Mouse (Mus musculus) small intestine, adult 2 months (tissue): ENCODE measurements around the gene Ppat. TPM values are rescaled to one million over a fixed set of nuclear protein-coding genes. Genes with fewer than 3 reads are reported as not detected.

Experiments
- H3K27ac ChIP-seq: fragments of 200-500 bp; 2 replicates; pipeline ENCODE4 v1.5.1; 2012; ENCODE audit warnings: low read depth, low read length, control low read depth, inconsistent platforms; ENCODE audit not compliant: insufficient read depth
- H3K27me3 ChIP-seq: fragments of 200-500 bp; 2 replicates; pipeline ENCODE4 v1.6.1; 2012; ENCODE audit warnings: mild to moderate bottlenecking, moderate library complexity, low read length, inconsistent platforms; ENCODE audit not compliant: control insufficient read depth, insufficient read depth
- H3K36me3 ChIP-seq: fragments of 200-500 bp; 2 replicates; pipeline ENCODE4 v1.6.1; 2012; ENCODE audit warnings: mild to moderate bottlenecking, low read length, control low read depth, inconsistent platforms; ENCODE audit not compliant: control insufficient read depth, insufficient read depth
- H3K4me1 ChIP-seq: fragments of 200-500 bp; 2 replicates; pipeline ENCODE4 v1.6.1; 2012; ENCODE audit warnings: low read length, inconsistent platforms, mixed read lengths; ENCODE audit not compliant: control insufficient read depth, insufficient read depth, insufficient read length
- H3K4me3 ChIP-seq: fragments of 200-500 bp; 2 replicates; pipeline ENCODE4 v1.5.1; 2012; ENCODE audit warnings: low read depth, mild to moderate bottlenecking, control low read depth, inconsistent platforms, low read length, moderate library complexity
- CTCF ChIP-seq: fragments of 200-500 bp; IDR thresholded peaks from 2 replicates; pipeline ENCODE4 v1.5.1; 2012; ENCODE audit warnings: low read depth, mild to moderate bottlenecking, control low read depth, inconsistent platforms, low read length, moderate library complexity, mixed read lengths; ENCODE audit not compliant: insufficient replicate concordance, insufficient read length; ENCODE audit errors: extremely low read depth
- POLR2A ChIP-seq: fragments of 200-500 bp; IDR thresholded peaks from 2 replicates; pipeline ENCODE4 v1.6.1; 2012; ENCODE audit warnings: low read depth, mild to moderate bottlenecking, control low read depth, inconsistent platforms, low read length, moderate library complexity
- WGBS: fragments of 180-500 bp; shearing (Covaris S2); methylation state at CpG from one replicate; pipeline ENCODE4 v1.1.7; 2018; 5-methylcytosine and 5-hydroxymethylcytosine counted together
- polyA plus RNA-seq: library from polyadenylated mRNA; depleted of rRNA; stranded (reverse); fragments of >200 nt; gene quantifications from 2 replicates; pipeline ENCODE4 v1.2.3, GENCODE M21; 2012

Gene Ppat
- polyA plus RNA-seq, 1 experiment, result 1.2 TPM

GRCm38 (mm10) chr5:76906155-76906499, 45.3 kb downstream of the Ppat start:
- no peak overlapping the region for H3K27ac ChIP-seq
- TF ChIP-seq CTCF (no peak), POLR2A (no peak)
- no peaks in the 10 kb centered on the region; the same call in 1 of the 2 replicates for H3K4me1 ChIP-seq
- H3K27me3 ChIP-seq, result no peaks in the 10 kb centered on the region
- H3K4me3 ChIP-seq, result no peak overlapping the region; the same call in 1 of the 2 replicates
- H3K36me3 ChIP-seq, result peaks cover 5% of the 10 kb centered on the region; the same call in 1 of the 2 replicates
- WGBS, result 26% methylated on average over 3 of the region's 3 CpGs

- Histone ChIP-seq H3K4me3 (peak within 1 kb of the TSS; percentile 82), H3K36me3 (peaks cover 5% of the 10 kb centered on the region; the same call in 1 of the 2 replicates), H3K27ac (peak within 1 kb of the TSS; percentile 78), H3K27me3 (no peaks in the 10 kb centered on the region), H3K4me1 (no peaks in the 10 kb centered on the region; the same call in 1 of the 2 replicates)
- under 1% methylated on average over 47 of the region's 47 CpGs for WGBS
- TF ChIP-seq POLR2A, result peak; percentile 87
- no peak for TF ChIP-seq CTCF
Measured at GRCm38 (mm10) chr5:76905405-76906154, 45.8 kb downstream of the Ppat start, which contains the start of gene Aasdh. Aasdh (minus strand) TSS chr5:76905514.

- peaks cover 5% of the 10 kb centered on the region; the same call in 1 of the 2 replicates for H3K36me3 ChIP-seq
- H3K4me1 ChIP-seq, result no peaks in the 10 kb centered on the region; the same call in 1 of the 2 replicates
- H3K4me3 ChIP-seq, result peak overlapping the region; percentile 82
- H3K27me3 ChIP-seq, result no peaks in the 10 kb centered on the region
- TF ChIP-seq CTCF, result no peak
- no peak for TF ChIP-seq POLR2A
- WGBS, result under 1% methylated on average over 19 of the region's 19 CpGs
- no peak overlapping the region for H3K27ac ChIP-seq
Measured at GRCm38 (mm10) chr5:76904713-76905404, 46.5 kb downstream of the Ppat start.

GRCm38 (mm10) chr5:76902131-76902530, 49.2 kb downstream of the Ppat start:
- Histone ChIP-seq H3K4me1 (no peaks in the 10 kb centered on the region; the same call in 1 of the 2 replicates), H3K36me3 (peaks cover 5% of the 10 kb centered on the region; the same call in 1 of the 2 replicates), H3K27me3 (no peaks in the 10 kb centered on the region), H3K27ac (no peak overlapping the region), H3K4me3 (no peak overlapping the region)
- TF ChIP-seq POLR2A (no peak), CTCF (no peak)
- 65% methylated on average over 4 of the region's 4 CpGs for WGBS

GRCm38 (mm10) chr5:76893084-76893483, 58.3 kb downstream of the Ppat start:
- 80% methylated on average over 2 of the region's 2 CpGs for WGBS
- H3K36me3 ChIP-seq, result peaks cover 14% of the 10 kb centered on the region
- no peak overlapping the region for H3K4me3 ChIP-seq
- TF ChIP-seq POLR2A, result no peak
- TF ChIP-seq CTCF, result no peak
- no peak overlapping the region for H3K27ac ChIP-seq
- H3K4me1 ChIP-seq, result no peaks in the 10 kb centered on the region
- H3K27me3 ChIP-seq, result no peaks in the 10 kb centered on the region

GRCm38 (mm10) chr5:76892608-76893007, 58.8 kb downstream of the Ppat start:
- H3K27me3 ChIP-seq, result no peaks in the 10 kb centered on the region
- H3K27ac ChIP-seq, result no peak overlapping the region
- H3K4me1 ChIP-seq, result no peaks in the 10 kb centered on the region
- TF ChIP-seq CTCF (no peak), POLR2A (no peak)
- no peak overlapping the region for H3K4me3 ChIP-seq
- peaks cover 15% of the 10 kb centered on the region for H3K36me3 ChIP-seq
- 59% methylated on average over 2 of the region's 2 CpGs for WGBS

- Histone ChIP-seq H3K27me3 (no peaks in the 10 kb centered on the region), H3K4me1 (no peaks in the 10 kb centered on the region), H3K27ac (no peak overlapping the region), H3K4me3 (no peak overlapping the region), H3K36me3 (peaks cover 36% of the 10 kb centered on the region)
- 94% methylated on average over 2 of the region's 2 CpGs for WGBS
- TF ChIP-seq CTCF, result no peak
- TF ChIP-seq POLR2A, result no peak
Measured at GRCm38 (mm10) chr5:76887011-76887410, 64.4 kb downstream of the Ppat start.
